Mouse (Mus musculus): ENCODE measurements at regions not wholly inside any gene's neighbourhood (a gene's known extent, or its start where the extent isn't known, plus 50 kb on each side); places are given as distances from the start of the nearest gene placed in this dataset.

DNA sequence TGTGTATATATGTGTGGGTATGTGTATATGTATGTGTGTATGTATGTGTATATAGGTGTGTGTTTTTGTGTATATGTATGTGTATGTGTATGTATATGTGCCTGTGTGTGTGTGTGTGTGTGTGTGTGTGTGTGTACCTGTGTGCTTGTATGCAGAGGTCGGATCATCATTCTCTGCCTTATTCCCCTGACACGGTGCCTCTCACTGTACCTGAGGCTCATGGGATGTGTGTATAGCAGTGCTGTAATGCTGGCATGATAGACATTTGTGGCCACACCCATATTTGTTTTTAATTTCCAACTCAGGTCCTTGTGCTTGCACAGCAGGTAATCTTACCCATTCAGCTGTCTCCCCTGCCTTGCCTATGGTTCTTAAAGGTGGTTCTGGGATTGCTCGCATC, 402.1 kb upstream of the Tmpo start:
- no peak for DNase-seq (ENCODE audit: low spot score in 2 of 2)

DNA sequence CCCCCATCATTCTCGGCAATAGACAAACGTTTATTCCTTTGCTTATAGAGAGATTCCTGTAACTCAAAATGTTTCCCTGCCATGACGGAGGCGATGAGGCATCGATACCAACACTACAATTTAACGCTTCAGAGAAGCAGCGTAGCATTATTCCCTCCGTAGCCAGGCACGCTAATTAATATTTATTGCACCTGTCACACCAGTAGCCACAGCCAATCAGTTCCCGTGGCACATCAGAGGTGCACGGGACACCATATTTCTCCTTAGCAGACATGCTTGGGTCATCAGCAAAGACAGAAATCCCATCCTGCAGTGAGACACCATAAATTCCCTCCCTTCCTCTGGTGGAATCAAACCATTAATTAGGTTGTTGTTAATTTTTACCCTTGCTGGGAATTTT, 399.8 kb upstream of the Tmpo start:
- no peak for DNase-seq (ENCODE audit: low spot score in 2 of 2)

DNA sequence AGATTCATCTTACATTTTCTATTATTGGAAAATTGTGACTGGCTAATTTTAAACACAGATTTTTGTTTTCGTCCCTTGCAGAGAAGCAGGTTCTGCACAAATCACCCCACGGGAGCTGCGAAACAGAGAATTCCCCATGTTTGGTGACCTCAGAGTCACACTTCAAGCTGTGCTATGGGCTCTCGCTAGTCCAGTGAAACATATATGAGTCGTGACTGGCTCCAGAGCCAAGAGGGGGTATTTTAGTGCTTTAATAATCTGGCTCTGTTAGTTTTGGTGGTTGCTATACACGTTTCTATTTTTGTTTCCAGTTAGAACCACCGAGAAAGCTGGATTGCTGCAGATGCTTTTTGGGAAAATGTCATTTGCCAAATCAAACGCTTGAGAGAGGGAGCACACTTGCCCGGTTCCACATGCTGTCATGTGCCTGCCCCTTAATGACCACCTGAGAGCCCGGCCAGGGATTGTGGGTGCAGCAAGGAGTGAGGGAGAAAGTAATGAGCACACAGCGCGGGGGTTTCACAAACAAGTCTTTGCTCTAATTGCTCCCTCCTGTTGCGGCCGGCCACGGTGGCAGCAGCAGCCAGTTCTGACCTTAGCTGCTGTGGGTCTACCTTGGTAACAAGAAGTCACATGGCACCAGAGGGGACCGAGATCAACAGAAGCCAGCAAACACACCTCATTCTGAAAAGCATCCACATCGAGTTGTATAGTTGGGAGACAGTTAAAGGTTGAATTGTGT, 394.4 kb upstream of the Tmpo start:
- no peak for DNase-seq (ENCODE audit: low spot score in 2 of 2)

DNA sequence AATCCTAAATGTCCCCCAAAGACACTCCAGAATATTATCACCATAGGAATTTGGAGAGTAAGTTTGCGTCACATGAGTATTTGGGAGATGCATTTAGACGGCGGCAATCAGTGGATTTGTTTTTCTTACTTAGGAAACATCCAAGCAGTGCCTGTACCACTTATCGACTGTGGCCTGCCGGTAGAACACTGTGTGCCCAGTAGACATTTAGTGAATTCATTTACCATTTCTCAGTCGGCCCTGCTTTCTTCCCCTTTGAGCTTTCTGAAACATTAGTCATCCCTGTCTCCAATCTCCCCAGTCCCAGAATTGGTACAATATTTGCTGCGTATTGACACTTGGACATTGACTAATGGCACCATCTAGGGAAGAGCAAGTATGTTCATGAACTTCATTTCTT, 391.7 kb upstream of the Tmpo start:
- DNase-seq (ENCODE audit: low spot score in 2 of 2), result no peak

DNA sequence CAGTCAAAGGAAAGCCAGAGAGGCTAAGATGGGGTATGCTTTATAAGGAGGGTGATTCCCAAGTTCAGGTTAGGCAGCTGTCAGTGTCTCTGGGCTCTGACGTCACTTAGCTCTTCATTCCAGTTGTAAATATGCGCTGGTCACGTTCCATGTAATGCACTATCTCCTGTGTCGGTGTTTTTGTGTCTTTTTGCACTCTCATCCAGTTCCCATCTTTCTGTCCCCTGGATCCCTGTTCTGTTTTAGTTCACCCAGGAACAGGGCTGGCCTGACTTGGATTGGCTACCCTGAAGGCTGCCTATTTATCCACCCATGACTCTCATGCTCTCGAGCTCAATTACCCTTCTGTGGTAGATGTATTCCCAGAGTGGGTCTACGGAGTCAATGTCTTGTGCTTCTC, 387.9 kb upstream of the Tmpo start:
- no peak for DNase-seq (ENCODE audit: low spot score in 2 of 2)

DNA sequence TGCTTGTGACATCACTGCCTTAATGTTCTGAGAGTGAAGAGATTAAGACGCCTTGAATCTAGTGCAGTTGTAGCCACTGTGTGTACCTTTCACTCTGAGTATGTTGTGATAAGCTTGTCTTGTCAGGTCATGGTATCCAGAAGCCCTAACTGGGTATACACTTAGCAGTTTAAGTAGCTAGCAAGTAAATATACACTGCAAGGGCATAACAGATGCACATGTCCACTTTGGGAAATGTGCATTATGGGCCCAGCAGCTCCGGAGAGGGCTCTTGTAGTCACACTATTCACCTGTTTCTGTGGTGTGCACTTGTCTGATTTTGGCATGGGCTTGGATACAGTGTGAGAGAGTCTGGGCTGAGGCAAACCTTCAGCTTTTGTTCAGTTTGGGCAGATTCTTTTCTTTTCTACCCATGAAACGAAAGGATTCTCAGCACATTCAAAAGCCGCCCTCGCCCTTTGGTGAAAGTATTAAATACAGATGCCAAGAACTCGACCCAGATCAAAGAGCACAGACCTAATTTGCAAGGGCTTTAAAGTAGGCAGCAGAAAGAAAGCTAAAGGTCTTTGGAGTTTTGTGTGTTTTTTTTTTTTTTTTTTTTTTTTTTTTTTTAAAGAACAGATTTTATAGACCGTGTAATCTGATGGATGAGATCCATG, 385.1 kb upstream of the Tmpo start:
- no peak for DNase-seq (ENCODE audit: low spot score in 2 of 2)

DNA sequence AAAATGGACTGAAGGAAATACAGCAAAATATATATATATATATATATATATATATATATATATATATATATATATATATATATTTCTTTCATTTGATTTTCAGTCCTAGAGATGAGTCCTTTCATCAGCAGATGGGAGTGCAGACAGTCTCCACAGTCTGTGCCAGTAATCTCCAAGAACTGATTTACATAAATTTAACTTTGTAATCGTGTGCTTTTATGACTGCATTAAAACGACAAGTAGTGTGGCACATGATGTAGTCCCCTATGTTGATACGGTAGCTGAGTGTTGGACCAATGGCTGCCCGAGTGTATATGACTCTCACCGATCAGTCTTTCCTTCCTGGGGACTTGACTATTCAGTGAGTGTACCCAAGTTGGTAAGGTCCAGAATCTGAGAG, 378.2 kb upstream of the Tmpo start:
- no peak for DNase-seq (ENCODE audit: low spot score in 2 of 2)

DNA sequence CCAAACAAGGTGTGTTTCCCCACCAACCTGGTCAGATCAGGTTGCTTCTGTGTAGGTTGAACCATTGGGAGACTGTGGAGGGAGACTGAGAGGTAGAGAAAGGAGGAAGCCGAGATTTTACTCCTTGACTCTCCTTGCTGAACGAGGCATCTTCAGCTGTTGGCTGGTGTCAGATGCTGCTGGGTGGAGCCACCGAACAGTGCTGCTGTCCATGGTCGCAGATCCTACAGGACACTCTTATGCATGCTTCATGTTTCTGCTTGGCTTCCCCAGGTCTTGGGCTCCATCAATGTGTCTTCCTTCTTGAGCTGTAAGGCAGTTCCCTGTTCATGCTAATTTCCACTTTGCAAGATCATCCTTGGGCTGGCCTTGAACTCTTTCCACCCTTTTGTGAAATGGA, 367.0 kb upstream of the Tmpo start:
- no peak for DNase-seq (ENCODE audit: low spot score in 2 of 2)

DNA sequence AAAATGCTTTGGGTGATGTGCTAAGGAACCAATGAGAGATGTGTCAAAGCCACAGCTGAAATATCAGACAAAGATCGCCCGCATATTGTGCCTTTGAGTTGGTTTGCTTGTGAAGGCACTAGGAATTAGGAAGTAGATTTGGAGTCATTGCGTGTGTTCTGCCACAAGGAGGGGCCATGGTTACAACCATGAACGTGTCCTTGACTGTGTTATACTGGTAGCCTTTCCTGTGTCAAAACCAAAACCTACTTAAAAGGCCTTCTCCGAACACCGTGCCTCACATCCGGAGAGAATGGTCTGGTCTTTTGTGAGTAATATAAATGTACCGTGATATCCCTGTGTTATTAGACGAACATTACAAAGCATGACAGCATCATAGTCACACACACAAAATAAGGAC, 365.0 kb upstream of the Tmpo start:
- DNase-seq (ENCODE audit: low spot score in 2 of 2), result no peak

DNA sequence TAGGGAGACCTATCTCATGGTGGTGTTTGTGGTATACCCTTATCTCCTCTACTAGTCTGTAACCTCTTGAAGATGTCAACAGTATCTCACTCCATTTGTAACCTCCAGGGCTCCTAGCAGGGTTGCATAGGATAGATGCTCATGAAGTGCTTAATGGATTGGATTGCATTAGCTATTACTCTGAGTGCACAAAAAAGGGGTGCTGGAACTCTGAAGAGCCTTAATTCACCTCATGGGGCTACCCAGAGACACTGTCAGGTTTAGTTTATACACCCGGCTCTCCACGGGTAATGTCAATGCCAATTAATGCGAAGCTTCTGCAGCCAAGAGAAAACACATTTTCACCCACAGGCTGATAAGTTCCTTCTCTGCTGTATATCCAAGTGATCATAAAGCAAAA, 364.3 kb upstream of the Tmpo start:
- DNase-seq (ENCODE audit: low spot score in 2 of 2), result no peak

DNA sequence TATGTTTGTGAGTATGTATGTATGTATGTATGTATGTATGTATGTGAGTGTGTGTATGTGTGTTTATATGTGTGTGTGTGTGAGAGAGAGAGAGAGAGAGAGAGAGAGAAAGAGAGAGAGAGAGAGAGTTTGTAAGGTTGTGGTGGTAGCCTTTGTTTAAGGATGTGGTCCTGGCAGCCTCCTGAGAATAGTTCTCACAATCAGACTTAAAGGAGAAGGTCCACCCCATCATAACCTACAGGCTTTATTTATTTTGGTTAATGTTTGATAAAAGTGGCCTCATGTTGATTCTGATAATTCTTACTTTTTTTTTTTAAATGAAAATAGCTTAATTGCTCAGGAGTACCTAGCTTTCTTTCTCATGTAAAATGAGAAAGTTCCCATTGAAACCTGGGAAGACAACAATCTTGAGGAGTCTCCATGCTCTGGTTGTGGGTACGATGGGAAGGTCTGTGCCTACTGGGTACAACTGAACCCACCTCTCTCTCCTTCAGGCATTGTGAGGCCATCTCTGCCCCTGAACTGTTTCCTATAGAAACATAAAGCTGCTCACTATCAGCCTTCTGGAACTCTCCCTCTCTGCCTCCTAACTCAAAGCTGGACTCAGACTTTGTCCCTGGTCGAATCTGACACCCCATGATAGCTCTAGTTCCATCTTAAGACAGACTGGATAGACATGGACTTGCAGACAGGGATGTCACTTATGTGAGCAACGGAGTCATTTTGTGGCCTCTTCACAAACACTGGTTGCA, 362.2 kb upstream of the Tmpo start:
- no peak for DNase-seq (ENCODE audit: low spot score in 2 of 2)

DNA sequence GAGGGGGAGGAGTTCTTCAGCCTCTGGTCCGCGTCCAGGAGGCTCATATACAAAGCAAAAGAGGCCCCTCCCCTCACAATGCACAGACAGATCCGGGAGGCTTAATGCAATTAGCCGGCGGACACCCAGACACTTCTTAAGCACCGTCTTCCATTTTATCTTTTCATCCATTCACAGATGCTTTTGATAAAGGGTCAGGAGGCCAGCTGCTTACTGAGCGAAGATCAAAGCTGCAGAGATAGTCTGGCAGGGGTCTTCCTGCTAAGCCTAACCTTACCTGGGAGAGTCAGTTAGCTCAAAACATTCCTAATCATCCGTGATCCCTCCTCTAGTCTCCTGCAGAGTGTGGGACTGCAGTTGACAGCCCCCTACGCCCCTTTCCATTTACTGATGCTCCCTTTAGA, 361.1 kb upstream of the Tmpo start:
- no peak for DNase-seq (ENCODE audit: low spot score in 2 of 2)

DNA sequence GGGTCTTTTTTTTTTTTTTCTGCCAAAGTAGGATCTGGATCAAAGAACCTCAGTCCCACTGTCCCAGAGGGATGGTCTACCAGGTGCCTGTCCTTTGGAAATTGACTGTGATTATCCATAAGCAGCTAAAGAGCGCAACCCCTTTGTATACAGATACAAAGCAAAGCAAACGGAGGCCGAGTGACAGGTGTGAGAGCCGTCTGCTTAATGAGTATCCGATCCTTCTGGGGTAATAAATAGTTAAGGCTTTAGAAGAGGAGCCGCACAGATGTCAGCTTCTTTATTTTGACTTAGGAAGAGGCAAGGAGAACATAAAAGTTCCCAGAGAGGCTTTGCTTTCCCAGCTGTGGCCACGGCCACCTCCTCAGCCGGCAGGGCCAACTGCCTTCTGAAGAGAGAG, 356.1 kb upstream of the Tmpo start:
- no peak for DNase-seq (ENCODE audit: low spot score in 2 of 2)

DNA sequence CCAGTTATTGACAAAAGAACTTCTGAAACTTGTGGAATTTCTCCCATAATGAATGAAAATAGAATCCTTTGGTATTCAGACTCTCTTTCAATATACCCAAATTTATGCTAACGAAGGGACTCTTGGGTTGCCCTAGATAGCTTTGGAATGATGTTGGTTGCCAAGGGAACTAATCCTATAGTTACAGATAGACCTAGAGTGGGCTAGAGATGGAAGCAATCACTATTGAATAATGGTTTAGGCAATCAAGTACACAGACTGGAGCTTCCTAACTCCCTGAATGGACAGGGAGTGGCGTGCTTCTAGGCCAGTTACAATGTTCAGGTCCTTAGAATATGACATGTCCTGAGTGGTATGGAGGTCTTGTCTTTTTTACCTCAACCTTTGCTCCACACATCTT, 354.3 kb upstream of the Tmpo start:
- DNase-seq (ENCODE audit: low spot score in 2 of 2), result no peak

DNA sequence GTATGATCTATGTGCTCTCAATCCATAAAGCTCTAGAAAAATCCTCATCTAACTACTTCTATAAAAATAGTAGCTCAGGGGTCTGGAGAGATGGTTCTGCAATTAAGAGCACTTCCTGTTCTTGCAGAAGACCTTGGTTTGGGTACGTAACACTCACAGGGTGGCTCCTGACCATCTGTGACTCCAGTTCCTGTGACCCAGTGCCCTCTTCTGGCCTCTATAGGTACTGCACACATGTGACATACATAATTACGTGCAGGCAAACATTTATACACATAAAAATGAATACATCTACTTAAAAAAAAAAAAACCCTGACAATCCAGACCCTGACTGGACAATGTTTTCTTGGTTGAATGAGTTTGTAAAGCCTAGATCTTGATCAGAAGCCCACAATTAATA, 347.2 kb upstream of the Tmpo start:
- DNase-seq (ENCODE audit: low spot score in 2 of 2), result no peak

DNA sequence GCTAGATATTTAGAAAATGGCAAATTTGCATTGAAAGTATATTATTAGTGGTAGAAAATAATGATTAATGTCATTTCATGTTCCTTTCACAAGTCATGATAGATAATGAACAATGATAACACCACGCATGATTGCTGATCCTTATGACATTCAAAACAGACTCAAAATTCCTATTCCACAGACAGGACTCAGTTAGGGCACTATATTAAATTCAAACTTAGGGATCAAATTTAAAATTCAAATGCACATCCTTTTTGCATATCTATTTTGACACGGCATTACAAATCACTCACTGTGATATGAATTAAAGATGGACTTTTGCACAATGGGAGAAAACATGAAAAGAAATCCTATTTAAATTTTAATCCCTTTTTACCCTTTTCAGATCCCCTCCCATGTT, 340.1 kb upstream of the Tmpo start:
- DNase-seq (ENCODE audit: low spot score in 2 of 2), result no peak

DNA sequence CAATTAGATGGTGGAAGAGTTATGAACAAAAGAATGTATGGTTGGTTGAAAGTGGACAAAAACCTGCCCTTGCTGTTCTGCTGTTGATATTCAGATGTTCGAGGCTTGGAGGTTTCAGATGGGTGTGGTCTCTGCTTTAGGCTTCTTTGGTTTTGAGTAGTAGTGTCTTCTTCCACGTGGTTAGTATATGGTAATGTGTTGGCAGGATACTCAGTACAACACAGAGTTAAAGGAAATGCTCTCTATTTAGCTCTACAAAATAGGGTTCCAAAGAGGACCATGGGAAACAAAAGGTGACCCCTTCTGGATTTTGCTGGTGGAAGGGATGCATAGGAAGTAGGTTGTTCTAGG, 333.9 kb upstream of the Tmpo start:
- DNase-seq (ENCODE audit: low spot score in 2 of 2), result no peak

DNA sequence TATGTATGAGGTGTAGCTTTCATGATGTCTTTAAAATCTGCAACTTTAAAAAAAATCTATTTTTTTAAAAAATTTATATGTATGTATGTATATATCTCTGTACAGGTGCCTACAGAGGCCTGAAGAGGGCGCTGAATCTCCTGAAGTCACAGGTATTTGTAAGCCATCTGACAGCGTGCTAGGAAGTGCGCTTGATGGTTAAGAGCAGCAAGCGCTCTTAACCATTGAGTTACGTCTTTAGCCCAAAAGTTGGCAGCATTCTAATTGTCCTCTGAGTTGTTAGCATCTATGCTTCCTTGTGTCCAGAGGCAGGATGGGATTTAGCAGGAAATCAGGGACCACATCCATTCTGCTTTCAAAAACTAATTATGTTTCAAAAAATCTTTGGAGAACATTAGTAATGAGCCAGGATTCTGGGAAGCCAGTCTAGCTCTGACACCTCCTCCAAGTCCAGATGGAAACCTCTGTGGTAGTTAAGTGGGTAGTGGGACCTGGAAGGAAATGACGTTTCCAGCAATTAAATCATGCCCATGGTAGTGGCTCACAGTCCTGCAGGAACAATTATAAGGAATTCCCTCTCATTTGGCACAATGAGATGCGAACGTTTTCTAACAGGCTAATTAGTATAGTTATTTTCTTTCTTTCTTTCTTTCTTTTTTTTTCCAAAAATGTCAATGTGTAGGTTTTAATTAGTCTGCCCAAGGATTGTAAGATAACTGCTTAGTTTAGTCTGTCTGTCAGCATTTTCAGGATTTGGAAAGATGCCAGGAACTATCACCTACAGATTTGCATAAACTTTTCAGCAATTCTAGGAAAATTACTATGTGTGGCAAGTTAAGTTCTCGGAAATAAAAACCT, 333.3 kb upstream of the Tmpo start:
- DNase-seq (ENCODE audit: low spot score in 2 of 2), result no peak

DNA sequence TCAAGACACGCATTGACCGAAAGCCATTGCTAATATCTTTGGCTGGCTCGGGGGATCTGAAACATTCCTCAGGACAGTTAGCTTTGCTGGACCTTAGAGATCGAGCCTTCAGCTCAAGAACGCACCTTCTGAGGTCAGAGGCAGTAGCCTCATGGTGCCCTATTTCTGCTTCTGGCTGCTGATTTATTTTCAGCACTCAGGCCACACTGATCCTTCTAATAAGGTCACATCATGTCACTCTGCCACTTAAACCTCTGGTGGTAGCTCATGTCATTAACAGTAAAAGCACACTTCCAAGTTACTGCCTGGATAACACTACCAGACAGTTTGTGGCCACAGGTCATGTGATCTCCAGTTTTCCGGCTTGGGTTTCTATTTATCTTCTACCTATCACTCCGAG, 325.9 kb upstream of the Tmpo start:
- no peak for DNase-seq (ENCODE audit: low spot score in 2 of 2)

DNA sequence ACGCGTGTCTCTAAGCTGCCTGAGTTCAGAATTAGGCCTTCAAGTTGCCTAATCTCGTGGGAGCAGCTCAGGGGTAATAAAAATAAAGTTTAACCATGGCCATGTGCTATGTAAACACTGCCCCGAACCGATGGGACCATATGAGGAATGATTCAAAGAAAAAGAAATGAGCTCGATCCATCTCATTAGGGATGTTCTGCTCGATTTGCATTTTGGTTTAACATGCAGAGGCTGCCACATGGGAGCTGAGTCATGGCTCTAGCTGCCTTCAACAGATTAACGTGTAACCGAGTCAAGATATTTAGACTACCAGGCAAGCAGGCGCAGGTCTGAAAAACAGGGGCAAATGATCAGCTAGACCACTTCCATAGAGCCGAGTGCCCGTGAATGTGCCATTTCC, 323.8 kb upstream of the Tmpo start:
- no peak for DNase-seq (ENCODE audit: low spot score in 2 of 2)

DNA sequence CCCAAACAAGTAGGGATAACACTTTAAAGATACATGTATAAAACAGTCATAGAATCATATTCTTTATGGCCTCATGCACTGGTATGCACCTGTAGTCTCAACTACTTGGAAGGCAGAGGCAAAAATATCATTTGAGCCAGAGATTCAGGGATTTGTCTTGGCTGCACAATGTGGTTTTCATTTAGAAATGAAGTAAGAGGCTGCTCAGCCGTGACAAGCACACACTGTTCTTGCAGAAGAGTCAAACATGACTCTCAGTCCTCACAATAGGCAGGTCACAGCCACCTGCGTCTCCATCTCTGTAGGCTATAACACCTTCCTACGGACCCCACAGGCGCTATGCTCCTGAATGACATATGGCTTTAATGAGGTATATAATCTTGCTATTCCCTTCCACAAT, 317.4 kb upstream of the Tmpo start:
- DNase-seq (ENCODE audit: low spot score in 2 of 2), result no peak

DNA sequence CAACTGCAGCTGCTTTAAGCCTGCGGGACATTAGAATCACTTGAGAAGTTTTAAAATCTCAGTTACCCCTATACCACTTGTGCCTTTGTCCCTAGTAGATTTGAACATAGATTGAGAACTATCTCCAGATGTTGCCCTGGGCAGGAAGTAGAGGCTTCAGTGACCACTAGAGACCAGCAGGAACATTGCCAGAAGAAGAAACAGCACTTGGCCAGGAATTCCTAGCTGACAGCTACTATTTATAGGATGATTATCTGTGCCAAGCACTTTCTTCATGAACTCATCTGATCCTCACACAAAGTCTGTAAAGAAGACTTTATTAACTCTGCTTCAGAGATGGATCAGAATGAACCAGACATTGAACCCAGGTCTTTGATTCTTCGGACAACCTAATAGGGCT, 283.6 kb upstream of the Tmpo start:
- DNase-seq (ENCODE audit: low spot score in 2 of 2), result no peak
